Mouse (Mus musculus): ENCODE data around the gene Acat2. TPM values are rescaled to one million over a fixed set of nuclear protein-coding genes. Genes with fewer than 3 reads are reported as not detected.

The Acat2 gene
- 81.3 TPM for polyA plus RNA-seq (2014; fragmentation: Illumina TruSeq; extraction: RNeasy Lipid Tissue Mini Kit (QIAGEN cat#74804); ENCODE audit: low read depth, low replicate concordance)

GRCm38 (mm10) chr17:12960331-12960873 lies at the start of gene Acat2:
Gene Acat2 (minus strand): TSS chr17:12960747.

GRCm38 (mm10) chr17:13006546-13006945 lies 46.0 kb upstream of the Acat2 start, which contains the start of gene Sod2:
Gene Sod2 (plus strand): TSS chr17:13006846.

DNA sequence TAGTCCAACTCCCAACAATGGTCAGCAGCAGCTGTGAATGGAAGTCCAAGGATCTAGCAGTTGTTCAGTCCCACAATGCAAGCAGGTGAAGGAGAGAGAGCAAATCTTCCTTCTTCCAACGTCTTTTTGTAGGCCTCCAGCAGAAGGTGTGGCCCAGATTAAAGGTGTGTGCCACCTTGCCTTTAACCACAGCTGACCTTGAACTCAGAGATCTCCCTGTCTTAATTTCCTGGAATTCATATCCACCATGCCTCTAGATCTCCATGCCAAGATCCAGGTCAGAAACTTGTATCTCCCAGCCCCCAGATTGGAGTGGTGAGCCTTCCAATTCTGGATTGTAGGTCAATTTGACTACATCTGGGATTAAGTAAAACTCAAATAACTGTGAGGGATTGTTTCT lies 33.5 kb upstream of the Acat2 start, which contains the start of gene Wtap:
Gene Wtap (minus strand): TSS at position 101 of the 400 bp plus-strand sequence.

DNA sequence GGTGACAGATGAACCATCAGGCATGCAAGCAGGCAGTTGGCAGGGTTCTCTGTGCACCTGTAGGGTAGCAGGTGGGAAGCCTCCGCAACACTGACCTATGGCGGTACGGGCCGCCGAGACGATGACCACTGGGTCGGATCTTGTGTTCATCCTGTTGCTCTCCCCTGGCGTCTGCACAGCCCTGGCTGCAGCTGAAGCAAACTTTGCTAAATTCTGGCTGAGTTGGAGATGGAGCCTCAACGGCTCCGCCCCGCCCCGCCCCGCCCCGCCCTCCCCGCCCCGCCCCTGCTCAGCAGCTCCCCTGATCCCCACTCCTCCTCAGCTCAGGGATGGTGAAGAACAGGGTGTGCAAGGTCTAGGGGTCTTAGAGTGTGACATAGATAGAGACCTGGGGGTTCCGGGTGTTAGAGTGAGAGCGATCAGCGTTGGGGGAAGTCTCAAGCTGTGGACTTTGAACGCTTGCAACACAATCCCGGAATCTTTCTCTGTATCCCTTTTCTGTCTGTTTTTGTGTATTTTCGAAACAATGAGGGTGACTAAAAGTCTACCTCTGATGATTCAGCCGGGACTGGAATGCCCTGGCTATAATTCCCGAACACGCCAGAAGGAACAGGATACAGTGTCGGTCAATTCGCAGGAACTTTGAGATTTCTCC lies 20.3 kb downstream of the Acat2 start, which contains the start of gene Acat3:
Gene Acat3 (minus strand): TSS at position 450 of the 655 bp plus-strand sequence.

GRCm38 (mm10) chr17:12915881-12916583 lies 44.5 kb downstream of the Acat2 start, which contains the start of gene Mrpl18:
Gene Mrpl18 (minus strand): TSS chr17:12916345.

DNA sequence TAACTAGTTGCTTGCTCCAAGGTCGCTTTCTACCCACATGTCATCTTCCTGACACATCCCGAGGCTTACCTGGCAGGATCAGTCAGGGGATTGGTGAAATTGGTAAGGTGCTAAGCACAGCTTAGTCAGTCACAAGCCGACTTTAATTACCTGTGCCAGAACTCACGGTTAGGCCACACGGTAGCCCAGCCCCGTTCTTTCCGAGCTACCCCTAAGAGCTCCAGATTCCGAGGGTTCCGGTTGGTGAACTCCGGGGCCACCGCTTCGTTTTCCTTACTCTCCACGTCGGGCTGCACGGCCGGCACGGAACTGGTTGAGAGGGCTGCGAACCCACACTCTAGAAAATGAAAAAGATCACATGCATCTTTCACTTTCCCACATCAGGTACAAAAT lies 45.1 kb downstream of the Acat2 start, which contains the start of gene Tcp1:
Gene Tcp1 (plus strand): TSS at position 214 of the 393 bp plus-strand sequence.

DNA sequence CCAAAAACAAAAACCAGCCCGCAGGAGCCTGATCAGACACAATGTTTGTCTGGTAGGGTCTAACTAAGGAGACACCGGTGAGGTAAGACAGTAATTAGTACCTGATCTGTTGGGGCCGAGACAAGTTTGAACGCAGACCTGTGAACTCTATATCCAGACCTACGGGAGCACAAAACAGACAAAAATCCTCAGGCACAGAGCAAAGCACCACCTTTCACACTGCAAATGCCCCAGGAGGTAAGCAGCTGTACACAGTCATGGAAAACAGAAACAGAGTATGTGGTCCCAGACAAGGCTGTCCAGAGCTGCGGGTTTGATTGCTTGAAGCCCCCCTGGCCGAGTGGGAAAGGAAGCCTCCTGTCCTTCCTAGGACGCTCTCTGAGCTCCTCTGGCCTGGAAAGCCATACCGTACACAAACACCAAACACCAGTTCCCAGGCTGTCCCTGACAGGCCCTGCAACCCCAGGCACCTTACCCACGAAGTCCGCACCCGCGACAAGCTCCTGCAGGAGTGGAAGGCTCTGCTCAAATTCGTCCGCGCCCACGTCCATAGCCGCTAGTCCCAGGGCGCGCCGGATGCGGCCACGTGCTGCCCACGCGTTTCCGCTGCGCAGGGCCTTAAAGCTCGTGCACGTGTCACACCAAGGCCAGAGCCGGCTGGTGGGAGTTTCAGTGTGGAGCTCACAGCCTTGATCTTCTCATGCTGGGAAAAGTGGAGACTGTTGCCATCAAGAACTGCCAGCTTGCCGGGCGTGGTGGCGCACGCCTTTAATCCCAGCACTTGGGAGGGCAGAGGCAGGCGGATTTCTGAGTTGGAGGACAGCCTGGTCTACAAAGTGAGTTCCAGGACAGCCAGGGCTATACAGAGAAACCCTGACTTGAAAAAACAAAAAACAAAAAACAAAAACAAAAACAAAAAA lies 50.9 kb downstream of the Acat2 start, which contains the start of gene Pnldc1:
Gene Pnldc1 (minus strand): TSS at position 870 of the 920 bp plus-strand sequence.

Other genes with a start within 250 kb of the Acat2 start
- gene Igf2r, start 191.1 kb downstream of the Acat2 start, polyA plus RNA-seq (2014; fragmentation: Illumina TruSeq; extraction: RNeasy Lipid Tissue Mini Kit (QIAGEN cat#74804); ENCODE audit: low read depth, low replicate concordance), result 3.4 TPM
- not detected for gene Mas1, start 92.6 kb downstream of the Acat2 start, polyA plus RNA-seq (2014; fragmentation: Illumina TruSeq; extraction: RNeasy Lipid Tissue Mini Kit (QIAGEN cat#74804); ENCODE audit: low read depth, low replicate concordance)
- gene Mrgprh, start 84.7 kb downstream of the Acat2 start, polyA plus RNA-seq (2014; fragmentation: Illumina TruSeq; extraction: RNeasy Lipid Tissue Mini Kit (QIAGEN cat#74804); ENCODE audit: low read depth, low replicate concordance), result not detected
- gene Pnldc1, start 50.5 kb downstream of the Acat2 start, polyA plus RNA-seq (2014; fragmentation: Illumina TruSeq; extraction: RNeasy Lipid Tissue Mini Kit (QIAGEN cat#74804); ENCODE audit: low read depth, low replicate concordance), result not detected
- gene Tcp1, start 45.0 kb downstream of the Acat2 start, polyA plus RNA-seq (2014; fragmentation: Illumina TruSeq; extraction: RNeasy Lipid Tissue Mini Kit (QIAGEN cat#74804); ENCODE audit: low read depth, low replicate concordance), result 209 TPM
- gene Mrpl18, start 44.4 kb downstream of the Acat2 start, polyA plus RNA-seq (2014; fragmentation: Illumina TruSeq; extraction: RNeasy Lipid Tissue Mini Kit (QIAGEN cat#74804); ENCODE audit: low read depth, low replicate concordance), result 88.3 TPM
- 353 TPM for gene Acat3, start 20.1 kb downstream of the Acat2 start, polyA plus RNA-seq (2014; fragmentation: Illumina TruSeq; extraction: RNeasy Lipid Tissue Mini Kit (QIAGEN cat#74804); ENCODE audit: low read depth, low replicate concordance)
- gene Wtap, start 33.4 kb upstream of the Acat2 start, polyA plus RNA-seq (2014; fragmentation: Illumina TruSeq; extraction: RNeasy Lipid Tissue Mini Kit (QIAGEN cat#74804); ENCODE audit: low read depth, low replicate concordance), result 55.4 TPM
- gene Sod2, start 46.1 kb upstream of the Acat2 start, polyA plus RNA-seq (2014; fragmentation: Illumina TruSeq; extraction: RNeasy Lipid Tissue Mini Kit (QIAGEN cat#74804); ENCODE audit: low read depth, low replicate concordance), result 170 TPM
- gene Gpr31b, start 91.5 kb upstream of the Acat2 start, polyA plus RNA-seq (2014; fragmentation: Illumina TruSeq; extraction: RNeasy Lipid Tissue Mini Kit (QIAGEN cat#74804); ENCODE audit: low read depth, low replicate concordance), result not detected
- gene Tcp10b, start 100.4 kb upstream of the Acat2 start, polyA plus RNA-seq (2014; fragmentation: Illumina TruSeq; extraction: RNeasy Lipid Tissue Mini Kit (QIAGEN cat#74804); ENCODE audit: low read depth, low replicate concordance), result 0.26 TPM
- not detected for gene Unc93a, start 171.1 kb upstream of the Acat2 start, polyA plus RNA-seq (2014; fragmentation: Illumina TruSeq; extraction: RNeasy Lipid Tissue Mini Kit (QIAGEN cat#74804); ENCODE audit: low read depth, low replicate concordance)